Mouse (Mus musculus) liver, adult 2 months (tissue): ENCODE measurements around the gene Mvd. TPM values are rescaled to one million over a fixed set of nuclear protein-coding genes. Genes with fewer than 3 reads are reported as not detected.
A peak's percentile ranks its signal among the peaks of the same experiment; 100 is the strongest.

ENCODE experiments used
- DNase-seq: peaks from one replicate; pipeline ENCODE4 v3.0.0-alpha.2; 2011; ENCODE audit warnings: low read depth, low spot score; ENCODE audit errors: extremely low read depth
- H3K27ac ChIP-seq: fragments of 200-500 bp; replicated peaks from 2 replicates; pipeline ENCODE4 v1.5.1; 2012; ENCODE audit warnings: low read depth, mild to moderate bottlenecking, control low read depth, inconsistent platforms, low read length; ENCODE audit not compliant: insufficient read depth
- H3K27me3 ChIP-seq: fragments of 200-500 bp; 2 replicates; pipeline ENCODE4 v1.6.1; 2012; ENCODE audit warnings: mild to moderate bottlenecking, moderate library complexity, low read length, inconsistent platforms; ENCODE audit not compliant: control insufficient read depth, insufficient read depth
- H3K36me3 ChIP-seq: fragments of 200-500 bp; 2 replicates; pipeline ENCODE4 v1.6.1; 2012; ENCODE audit warnings: low read length, inconsistent platforms; ENCODE audit not compliant: control insufficient read depth, insufficient read depth
- H3K4me1 ChIP-seq: fragments of 200-500 bp; 2 replicates; pipeline ENCODE4 v1.6.1; 2011; ENCODE audit warnings: low read length; ENCODE audit not compliant: control insufficient read depth, insufficient read depth
- H3K4me3 ChIP-seq: fragments of 200-500 bp; 2 replicates; pipeline ENCODE4 v1.5.1; 2011; ENCODE audit warnings: low read depth, mild to moderate bottlenecking, control low read depth, low read length, moderate library complexity; ENCODE audit not compliant: insufficient read depth
- H3K79me2 ChIP-seq: fragments of 200-500 bp; 2 replicates; pipeline ENCODE4 v1.6.1; 2012; ENCODE audit warnings: inconsistent platforms, mild to moderate bottlenecking, low read length, moderate library complexity; ENCODE audit not compliant: control insufficient read depth, insufficient read depth
- H3K9ac ChIP-seq: fragments of 200-500 bp; 2 replicates; pipeline ENCODE4 v1.6.1; 2012; ENCODE audit warnings: low read depth, mild to moderate bottlenecking, control low read depth, inconsistent platforms, low read length
- CTCF ChIP-seq: fragments of 200-500 bp; IDR thresholded peaks from 2 replicates; pipeline ENCODE4 v1.5.1; 2011; ENCODE audit warnings: low read depth, low read length, control low read depth
- POLR2A ChIP-seq: fragments of 200-500 bp; IDR thresholded peaks from 2 replicates; pipeline ENCODE4 v1.6.1; 2011; ENCODE audit warnings: low read length, control low read depth; ENCODE audit not compliant: insufficient read depth; ENCODE audit errors: extremely low read depth
- WGBS: fragments of 180-500 bp; shearing (Covaris S2); methylation state at CpG from one replicate; pipeline ENCODE4 v1.1.7; 2018; 5-methylcytosine and 5-hydroxymethylcytosine counted together
- polyA plus RNA-seq: library from polyadenylated mRNA; depleted of rRNA; stranded (reverse); fragments of >200 nt; gene quantifications from 2 replicates; pipeline ENCODE4 v1.2.3, GENCODE M21; 2012
- total RNA-seq: library from RNA; depleted of rRNA; stranded (reverse); fragments of >200 nt; gene quantifications from 2 replicates; pipeline ENCODE4 v1.2.3, GENCODE M21; 2014

Gene Mvd
- total and polyA plus RNA-seq, 2 experiments = 20.9 to 68.7 TPM

DNA sequence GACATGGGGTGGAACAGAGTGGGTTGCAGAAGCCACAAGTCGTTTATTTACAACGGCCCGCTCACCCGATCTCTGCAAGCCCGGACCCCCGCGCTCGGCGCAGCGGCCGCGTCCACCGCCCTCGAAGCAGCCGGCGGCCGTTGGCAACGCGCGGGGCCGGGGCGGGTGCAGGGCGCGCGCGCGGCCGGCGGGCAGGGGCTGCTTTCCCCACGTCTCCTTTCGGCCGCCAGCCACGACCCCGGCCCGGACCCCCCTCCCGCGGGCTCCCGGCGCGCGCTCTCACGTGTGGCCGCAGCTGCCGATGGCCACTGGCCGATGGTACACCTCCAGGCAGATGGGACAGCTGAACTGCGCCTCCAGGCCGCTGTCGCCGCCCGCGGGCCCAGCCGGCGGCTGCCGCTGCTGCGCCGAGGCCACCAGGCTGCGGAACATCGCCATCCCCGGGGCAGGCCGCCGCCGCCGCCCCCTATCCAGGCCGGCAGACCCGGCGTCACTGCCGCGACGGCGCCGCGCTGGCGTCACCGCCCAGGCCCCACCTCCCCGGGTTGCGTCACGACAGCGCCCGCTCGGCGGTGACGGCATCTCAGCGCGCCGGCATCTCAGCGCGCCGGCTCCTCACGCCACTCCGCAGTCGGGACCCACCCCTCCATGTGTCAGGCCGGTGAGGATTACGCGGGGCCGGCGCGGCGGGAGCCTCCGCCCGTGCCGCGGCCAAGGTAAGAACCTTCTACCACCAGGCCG, 32.5 kb upstream of the Mvd start, which contains the start of the genes Rnf166 and Ctu2:
Gene Rnf166 (minus strand): TSS at position 485 of the 741 bp plus-strand sequence.
Gene Ctu2 (plus strand): TSS at position 564 of the 741 bp plus-strand sequence.
- TF ChIP-seq POLR2A = no peak
- TF ChIP-seq CTCF = no peak
- Histone ChIP-seq H3K4me1 (peaks cover 11% of the 10 kb centered on the region), H3K36me3 (peaks cover 4% of the 10 kb centered on the region; the same call in 1 of the 2 replicates), H3K79me2 (peaks cover 18% of the 10 kb centered on the region), H3K4me3 (peak within 1 kb of the TSS; percentile 99), H3K27ac (peak within 1 kb of the TSS; percentile 66), H3K9ac (peak within 1 kb of the TSS; percentile 100), H3K27me3 (no peaks in the 10 kb centered on the region)
- under 1% methylated on average over 103 of the region's 103 CpGs for WGBS
- DNase-seq = peak; percentile 44

DNA sequence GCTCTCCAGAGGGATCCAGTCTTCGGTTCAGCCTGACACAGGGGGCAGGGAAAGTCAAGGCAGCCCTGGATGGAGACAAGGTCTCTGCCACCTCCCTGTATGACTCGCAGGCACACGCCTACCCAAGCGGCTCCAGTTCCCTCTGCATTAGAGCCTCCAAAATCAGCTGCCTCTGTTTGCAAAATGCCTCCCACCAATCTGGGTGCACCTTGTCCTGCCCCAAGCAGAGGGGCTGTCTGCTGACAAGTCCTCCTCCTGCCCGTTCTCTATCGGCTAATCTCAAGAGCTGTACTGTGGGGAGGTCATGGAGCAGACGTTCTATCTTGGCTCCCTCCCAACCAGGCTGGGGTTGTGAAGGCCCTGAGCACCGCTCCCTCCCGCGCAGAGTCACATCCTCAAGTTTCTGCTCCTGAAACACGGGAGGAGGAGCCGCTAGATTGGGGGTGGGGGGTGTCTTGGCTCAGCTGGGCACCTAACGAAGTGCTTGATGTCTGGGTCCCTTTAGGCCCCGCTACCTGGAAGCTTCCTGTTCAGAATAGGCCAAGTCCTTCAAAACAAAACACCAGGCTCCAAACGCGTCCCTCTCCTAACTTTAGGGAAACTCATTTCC, 31.8 kb upstream of the Mvd start:
- H3K4me1 ChIP-seq = peaks cover 11% of the 10 kb centered on the region
- peak overlapping the region; percentile 100 for H3K9ac ChIP-seq
- DNase-seq = peak; percentile 38
- TF ChIP-seq POLR2A (no peak), CTCF (no peak)
- H3K27ac ChIP-seq = no peak overlapping the region
- H3K79me2 ChIP-seq = peaks cover 18% of the 10 kb centered on the region
- no peaks in the 10 kb centered on the region for H3K27me3 ChIP-seq
- WGBS = 3% methylated on average over 16 of the region's 16 CpGs
- peak overlapping the region; percentile 99 for H3K4me3 ChIP-seq
- H3K36me3 ChIP-seq = peaks cover 4% of the 10 kb centered on the region; the same call in 1 of the 2 replicates

GRCm38 (mm10) chr8:122473911-122474421, 30.7 kb upstream of the Mvd start:
- Histone ChIP-seq H3K36me3 (no peaks in the 10 kb centered on the region), H3K4me1 (peaks cover 16% of the 10 kb centered on the region), H3K9ac (no peak overlapping the region), H3K27ac (0 out of 2 replicates have a peak overlapping the region, but pooled peaks have one; percentile 29), H3K27me3 (no peaks in the 10 kb centered on the region), H3K4me3 (no peak overlapping the region), H3K79me2 (peaks cover 18% of the 10 kb centered on the region)
- WGBS = 87% methylated on average over 8 of the region's 8 CpGs
- DNase-seq = peak; percentile 35
- TF ChIP-seq CTCF = no peak
- no peak for TF ChIP-seq POLR2A

DNA sequence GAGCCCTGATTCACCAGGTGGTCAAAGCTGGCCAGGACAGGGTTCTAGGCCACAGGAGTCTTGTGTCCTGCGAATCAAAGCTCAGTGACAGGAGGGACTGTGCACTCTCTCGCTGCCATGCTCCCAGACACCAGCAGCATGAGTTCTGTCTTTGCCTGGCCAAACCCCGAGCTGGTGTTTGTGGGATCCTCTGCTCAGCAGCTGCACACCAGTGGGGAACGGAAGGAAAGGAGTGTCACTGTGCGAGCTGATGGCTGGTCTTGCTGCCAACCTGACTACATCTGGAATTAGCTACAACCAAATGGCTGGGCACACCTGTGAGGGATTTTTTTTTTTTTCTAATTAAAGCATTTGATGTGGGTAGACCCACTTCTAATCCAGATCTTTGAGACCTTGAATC, 27.5 kb upstream of the Mvd start:
- no peaks in the 10 kb centered on the region for H3K27me3 ChIP-seq
- no peak for TF ChIP-seq POLR2A
- TF ChIP-seq CTCF = no peak
- no peak overlapping the region for H3K4me3 ChIP-seq
- H3K79me2 ChIP-seq = peaks cover 12% of the 10 kb centered on the region
- no peaks in the 10 kb centered on the region for H3K36me3 ChIP-seq
- H3K4me1 ChIP-seq = peaks cover 10% of the 10 kb centered on the region
- WGBS = 89% methylated on average over 5 of the region's 5 CpGs
- H3K9ac ChIP-seq = no peak overlapping the region
- no peak for DNase-seq
- H3K27ac ChIP-seq = no peak overlapping the region

DNA sequence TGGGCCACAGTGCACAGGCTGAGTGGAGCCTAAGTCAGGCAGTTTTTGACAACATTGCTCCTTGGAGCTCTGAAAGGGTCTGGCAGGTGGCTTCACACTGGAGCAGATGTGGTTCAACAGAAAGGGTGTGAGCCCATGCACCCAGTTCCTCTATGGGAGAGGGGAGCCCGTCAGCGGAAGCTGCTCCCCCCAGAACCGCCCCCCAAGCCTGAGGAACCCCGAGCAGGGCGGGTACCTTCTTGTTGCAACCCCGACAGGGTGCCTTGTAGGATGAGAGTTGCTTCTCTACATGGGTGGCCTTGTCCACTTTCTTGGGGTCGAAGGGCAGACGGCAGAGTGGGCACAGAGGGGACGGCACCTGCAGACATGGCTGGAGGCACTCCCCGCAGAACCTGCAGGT, 26.7 kb upstream of the Mvd start:
- no peaks in the 10 kb centered on the region for H3K36me3 ChIP-seq
- DNase-seq = no peak

More for the DNA sequence above, 26.7 kb upstream of the Mvd start:
- Histone ChIP-seq H3K4me1 (peaks cover 10% of the 10 kb centered on the region), H3K79me2 (peaks cover 6% of the 10 kb centered on the region), H3K4me3 (no peak overlapping the region), H3K9ac (no peak overlapping the region), H3K27me3 (no peaks in the 10 kb centered on the region), H3K27ac (no peak overlapping the region)
- WGBS = 93% methylated on average over 10 of the region's 10 CpGs
- TF ChIP-seq POLR2A (no peak), CTCF (no peak)
